Mouse (Mus musculus) lung, postnatal 10 days (tissue): ENCODE measurements around the gene Rab7.

Experiments used
- DNase-seq: peaks from one replicate; pipeline ENCODE4 v3.0.0; 2021

The Rab7 gene

DNA sequence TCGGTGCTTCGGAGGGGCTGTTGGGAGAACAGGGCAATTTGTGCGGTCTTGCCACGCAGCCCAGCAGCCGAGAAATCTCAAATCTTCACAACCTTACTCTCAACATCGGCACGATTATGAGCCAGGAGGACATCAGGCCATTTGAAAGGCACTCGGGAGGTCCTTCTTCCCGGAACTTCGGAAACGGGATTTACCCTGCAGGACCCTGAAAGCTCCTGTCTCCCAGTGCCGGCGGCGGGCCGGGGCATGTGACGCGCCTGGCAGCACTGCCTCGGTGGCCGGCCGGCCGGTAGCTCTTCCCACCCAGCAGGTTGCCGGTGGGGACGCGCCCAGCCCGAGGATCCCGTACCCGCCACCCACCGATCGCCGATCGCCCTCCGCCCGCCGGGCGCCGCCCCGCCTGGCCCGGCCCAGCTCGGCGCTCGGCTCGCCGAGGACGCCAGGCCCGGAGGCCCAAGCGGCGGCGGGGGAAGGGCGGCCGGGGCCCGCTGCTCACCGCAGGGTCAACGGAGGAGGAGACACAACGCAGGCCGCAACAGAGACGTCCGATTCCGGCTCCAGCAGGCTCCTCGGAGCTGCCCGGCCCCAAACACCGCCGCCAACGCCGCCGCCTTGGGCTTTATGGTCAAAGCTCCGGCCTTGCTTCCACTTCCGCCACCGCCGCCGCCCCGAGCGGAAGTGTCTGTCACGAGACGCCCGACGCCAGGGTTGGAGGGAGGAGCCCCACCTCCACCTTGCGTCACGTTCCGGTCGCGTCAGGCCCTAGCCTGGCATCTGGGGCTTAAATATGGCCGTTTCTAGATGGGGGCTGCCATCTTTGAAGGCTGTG is at the start of gene Rab7:
Gene Rab7 (minus strand): TSS at position 694 of the 829 bp plus-strand sequence.
- peak; percentile 98 for DNase-seq

DNA sequence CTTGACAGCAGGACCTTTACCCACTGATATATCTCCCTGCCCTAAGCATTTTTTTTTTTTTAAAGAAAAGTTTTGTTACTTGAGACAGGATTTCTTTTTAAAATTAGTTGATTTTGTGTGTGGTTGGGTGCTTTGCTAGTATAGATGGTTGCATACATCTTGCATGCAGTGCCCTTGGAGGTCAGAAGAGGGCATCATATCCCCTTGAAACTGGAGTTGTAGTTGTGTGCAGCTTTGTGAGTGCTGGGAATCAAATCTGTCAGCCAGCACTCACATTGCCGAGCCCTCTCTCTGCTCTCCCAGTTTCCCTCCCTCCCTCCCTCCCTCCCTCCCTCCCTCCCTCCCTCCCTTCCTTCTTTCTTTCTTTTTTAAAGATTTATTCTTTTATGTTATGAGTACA is 43.9 kb upstream of the Rab7 start:
- no peak for DNase-seq

DNA sequence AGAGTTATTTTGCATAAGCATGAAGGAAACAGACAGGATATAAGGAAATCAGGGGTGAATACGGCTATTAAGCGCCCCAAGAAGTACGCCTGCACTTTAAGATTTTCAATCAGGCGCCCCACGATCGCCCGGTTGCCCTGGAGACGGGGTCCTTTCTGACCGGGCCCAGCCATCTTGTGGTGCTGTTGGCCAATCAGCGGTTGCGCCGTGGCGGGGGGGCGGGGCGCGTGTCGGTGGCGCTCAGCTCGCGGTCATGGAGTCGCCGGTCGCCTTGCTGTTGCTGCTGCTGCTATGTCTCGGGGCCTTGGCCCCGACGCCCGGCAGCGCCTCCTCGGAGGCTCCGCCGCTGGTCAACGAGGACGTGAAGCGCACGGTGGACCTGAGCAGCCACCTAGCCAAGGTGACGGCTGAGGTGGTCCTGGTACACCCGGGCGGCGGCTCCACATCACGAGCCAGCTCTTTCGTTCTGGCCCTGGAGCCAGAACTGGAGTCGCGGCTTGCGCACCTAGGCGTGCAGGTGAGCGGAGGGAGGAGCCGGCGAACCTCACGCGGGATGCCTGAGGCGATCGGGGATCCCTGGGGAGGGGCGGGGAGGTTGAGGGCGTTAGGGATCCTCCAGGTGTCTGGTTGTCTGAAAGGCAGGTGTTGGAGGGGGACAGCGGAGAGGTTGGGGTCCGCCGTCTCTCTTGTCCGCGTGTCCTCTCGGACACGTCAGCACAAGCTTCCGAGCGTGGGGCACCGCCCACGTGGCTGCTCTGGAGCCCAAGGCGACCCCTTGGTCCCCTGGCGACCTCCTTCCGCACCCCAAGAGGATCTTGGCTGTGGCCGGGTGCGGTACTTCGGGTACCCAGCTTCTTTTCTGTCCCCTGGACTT is 39.4 kb upstream of the Rab7 start, which contains the start of gene Rpn1:
Gene Rpn1 (plus strand): TSS at position 205 of the 874 bp plus-strand sequence.
- peak; percentile 99 for DNase-seq

DNA sequence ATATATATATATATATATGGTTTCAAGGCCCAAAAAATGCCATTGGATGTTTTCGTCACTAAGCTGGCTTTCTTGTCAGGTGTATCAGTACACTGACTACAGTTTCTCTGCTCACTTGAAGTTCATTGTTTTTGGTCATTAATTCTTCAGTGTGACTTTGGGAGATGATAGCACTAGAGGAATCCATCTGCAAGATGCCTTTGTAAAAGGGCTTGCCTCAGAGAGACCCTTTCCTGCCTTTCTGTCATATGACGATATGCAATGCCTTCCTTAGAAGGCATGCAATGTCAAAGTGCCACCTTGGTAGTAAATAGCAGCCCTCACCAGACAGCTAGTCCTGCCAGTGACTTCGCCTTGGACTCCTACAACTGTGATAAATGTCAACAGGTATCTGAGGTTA is 38.6 kb upstream of the Rab7 start:
- DNase-seq, result no peak

DNA sequence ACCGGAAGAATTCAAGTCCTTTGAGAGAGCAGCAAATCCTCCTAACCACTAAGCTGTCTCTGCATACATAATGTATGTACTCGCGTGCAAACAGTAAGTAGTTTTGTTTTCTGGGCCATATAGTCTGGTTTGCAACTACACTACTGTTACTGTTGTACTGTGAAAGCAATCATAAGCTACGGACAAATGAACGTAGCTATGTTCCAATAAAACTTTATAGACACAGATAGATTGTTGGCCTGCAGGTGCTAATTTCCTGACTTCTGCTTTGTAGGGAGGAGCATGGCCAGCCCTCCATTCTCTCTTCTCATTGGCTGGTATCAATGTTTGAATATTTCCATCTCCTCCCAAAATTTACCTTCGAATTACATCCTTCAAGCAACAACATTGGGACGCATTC is 38.0 kb upstream of the Rab7 start:
- DNase-seq, result no peak

DNA sequence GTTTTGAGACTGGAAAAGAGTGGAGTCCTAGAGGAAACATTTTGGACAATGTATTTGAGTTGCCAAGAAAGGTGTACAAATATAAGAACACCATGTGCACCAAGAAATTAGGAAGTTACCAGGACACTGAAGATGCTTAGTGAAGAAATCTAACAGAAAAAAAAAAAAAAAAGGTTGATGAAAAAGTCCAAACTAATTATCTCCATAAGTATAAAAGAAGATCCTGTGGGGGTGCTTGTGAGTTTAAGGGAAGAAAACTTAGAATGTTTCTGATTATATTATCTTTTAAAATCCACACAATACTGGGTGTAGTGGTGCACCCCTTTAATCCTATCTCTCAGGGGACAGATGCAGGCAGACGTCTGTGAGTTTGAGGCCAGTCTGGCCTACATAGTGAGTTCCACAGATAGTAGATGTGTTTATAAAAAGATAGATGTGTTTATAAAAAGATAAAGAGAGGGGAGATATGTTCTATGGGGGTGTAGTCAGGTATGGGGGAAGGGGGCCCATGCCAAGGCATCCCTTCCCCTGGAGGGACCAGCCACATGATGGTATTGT is 31.0 kb upstream of the Rab7 start:
- no peak for DNase-seq

DNA sequence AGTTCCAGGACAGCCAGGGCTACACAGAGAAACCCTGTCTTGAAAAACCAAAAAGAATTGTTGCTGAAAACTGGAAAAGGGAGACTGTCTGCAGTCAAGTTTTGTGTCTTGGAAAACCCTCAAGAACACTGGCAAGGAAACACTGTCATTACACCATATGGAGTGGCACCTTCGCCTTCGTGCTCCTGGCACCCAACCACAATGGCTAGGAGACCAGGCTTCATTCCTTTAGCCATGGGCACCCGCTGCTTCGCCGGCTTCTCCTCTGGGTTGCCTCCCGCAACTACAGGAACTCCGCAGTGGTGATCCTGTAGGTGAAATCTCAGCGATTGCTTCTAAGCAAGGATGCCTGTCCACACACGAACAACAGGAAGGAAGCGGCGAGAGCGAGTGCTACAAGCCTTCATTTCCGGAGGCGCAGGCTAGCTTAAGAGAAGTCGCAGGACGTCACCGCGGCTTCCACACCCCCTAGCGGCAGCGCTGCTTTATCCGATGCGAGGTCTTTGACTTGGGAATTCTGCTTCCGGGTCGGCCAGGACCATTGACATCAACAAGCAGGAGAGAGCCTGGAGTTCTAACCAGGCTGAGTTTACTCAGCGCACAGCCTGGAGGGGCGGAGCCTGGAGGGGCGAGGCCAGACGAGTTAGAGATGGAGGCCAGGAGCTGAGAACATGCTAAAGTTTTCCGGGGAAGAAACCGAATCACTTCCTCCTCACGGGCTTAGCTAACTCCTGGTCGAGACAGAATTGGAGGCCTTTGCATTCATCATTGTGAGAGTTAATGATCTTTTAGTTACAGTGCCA is 29.9 kb upstream of the Rab7 start:
- DNase-seq, result peak; percentile 98

DNA sequence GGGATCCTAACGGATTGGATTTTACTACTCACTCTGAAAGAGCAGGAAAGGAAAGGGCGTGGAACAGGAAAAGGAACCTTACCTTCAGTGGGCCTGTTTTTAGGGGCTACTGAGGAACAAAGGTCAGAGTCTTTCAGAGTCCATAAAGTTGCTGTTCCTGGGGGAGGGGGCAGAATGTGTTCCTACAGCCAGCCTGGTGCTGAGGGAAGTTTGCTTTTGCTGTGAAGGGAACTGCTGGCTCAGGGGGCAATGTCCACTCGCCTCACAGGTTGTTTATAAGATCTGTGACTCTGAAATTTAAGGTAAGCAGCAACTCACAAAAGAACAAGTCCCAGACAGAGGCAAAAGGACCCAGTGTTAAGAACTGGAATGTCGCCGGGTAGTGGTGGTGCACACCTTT is 26.1 kb upstream of the Rab7 start:
- DNase-seq, result no peak

DNA sequence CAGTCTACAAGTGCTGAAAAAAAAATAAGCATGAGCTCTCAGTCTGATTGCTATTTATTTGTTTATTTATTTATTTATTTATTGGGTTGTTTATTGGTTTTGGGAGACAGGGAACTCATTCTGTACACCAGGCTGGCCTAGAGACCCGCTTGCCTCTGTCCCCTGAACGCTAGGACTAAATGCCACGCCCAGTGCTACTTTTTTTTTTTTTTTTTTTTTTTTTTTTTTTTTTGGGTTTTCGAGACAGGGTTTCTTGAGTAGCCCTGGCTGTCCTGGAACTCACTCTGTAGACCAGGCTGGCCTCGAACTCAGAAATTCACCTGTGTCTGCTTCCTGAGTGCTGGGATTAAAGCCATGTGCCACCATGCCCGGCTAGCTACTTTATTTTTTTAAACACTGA is 25.4 kb upstream of the Rab7 start:
- DNase-seq, result no peak

DNA sequence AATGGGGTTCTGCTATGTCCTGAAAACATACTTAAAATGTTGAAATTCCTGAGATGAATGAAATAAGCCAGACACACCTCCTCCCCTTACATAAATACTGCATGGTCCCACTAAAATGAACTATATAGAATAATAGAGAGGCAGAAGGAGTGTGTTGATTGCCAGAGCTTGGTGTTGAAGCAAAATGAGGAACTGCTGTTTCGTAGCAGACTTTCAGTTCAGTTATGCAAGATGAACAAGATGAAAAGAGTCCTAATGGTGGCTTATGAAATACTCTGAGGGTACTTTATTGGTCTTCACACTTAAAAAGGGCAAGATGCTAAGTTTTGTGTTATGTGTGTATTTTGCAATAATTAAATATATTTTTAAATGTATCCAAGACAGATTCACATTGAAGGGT is 23.7 kb upstream of the Rab7 start:
- no peak for DNase-seq

DNA sequence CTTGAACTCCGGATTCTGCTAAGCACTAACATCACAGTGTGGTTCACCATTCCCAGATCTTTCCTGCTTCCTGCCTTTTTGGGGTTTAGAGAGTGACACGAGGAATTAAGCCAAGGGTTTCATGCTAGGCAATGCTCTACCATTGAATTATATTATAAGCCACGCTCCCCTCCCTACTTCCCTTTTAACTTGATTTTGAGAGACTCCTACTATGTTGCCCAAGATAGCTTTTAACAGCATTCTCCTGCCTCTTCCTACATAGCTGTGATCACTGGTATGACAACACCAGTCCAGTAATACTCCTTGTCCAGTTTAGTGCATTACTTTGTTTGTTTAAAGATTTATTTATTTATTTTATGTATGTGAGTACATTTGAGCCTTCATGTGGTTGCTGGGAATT is 22.7 kb upstream of the Rab7 start:
- DNase-seq, result no peak

DNA sequence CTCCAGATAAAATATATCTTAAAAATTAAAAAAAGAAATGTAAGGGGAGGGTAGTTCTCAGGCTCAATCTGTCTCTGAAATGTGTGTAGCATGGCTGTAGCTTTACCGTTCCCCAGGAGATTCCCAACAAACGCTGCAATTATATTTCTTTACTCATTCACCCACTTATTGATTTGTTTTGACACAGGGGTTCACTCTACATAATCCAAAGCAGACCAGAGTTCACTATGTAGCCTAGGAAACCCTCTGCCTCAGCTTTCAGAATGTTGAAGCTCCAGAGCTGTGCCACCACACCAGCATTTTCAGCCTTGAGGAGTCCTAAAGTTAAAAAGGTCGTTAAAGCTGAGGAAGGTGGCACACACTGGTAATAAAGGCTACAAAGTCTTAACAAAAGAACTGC is 20.9 kb upstream of the Rab7 start:
- no peak for DNase-seq

DNA sequence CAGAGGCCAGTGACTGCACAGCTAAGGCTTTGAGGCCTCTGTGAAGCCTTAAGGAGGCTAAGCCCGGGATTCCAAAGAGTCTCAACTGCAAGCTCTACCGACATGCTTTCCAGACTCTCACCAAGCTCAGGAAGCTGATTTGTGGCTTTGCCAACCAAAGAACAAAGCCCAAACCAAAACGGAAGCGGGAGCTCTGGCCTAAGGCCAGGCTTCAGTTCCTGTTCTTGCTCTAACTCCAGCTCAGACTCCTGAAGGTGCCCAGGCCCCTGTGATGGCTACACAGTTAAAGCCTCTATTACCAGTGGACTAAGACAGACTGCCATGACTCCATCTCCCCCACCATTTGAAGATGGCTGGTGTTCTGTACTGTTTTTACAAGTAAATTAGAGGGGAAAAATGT is 20.0 kb upstream of the Rab7 start:
- DNase-seq, result peak; percentile 80

DNA sequence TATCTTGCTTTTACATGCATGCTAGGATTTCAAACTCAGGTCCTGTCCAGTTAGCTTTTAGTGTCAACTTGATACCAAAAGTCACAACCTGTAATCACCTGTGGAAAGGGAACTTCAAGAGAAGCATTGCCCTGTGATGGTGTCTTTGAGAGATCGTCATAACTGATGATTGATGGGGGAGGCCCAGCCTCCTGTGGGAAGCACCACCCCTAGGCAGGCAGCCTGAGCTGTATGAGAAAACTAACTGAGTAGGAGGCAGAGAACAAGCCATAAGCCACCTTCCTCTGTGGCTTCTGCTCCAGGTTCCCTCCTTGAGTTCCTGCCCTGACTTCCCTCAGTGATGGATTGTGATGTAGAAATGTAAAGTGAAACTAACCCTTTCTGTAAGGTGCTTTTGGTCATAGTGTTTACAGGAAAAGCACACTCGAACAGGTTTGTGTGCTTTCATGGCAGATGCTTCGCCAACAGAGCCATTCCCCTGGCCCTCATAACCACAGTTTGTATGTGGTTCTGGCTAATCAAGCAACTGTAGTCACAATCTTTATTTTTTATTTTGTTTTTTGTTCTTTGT is 19.1 kb upstream of the Rab7 start:
- no peak for DNase-seq

DNA sequence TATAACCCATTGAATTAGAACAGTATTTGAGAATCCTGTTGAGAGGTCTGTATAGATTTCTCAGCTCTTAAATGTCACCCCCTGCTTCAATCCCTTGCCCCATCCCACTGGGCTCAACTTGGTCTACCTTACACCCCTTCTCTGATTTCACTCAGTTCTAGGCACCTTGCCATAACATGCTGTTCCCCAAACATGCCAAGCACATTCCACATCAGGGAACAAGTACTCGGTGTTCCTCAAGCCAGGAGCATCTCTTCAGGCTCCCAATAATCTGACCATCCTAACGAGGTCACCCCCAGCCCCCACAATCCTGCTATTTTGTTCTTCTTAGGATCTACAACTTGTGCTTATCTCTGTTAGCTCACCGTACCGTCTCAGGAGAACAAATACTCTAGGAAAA is 17.3 kb upstream of the Rab7 start:
- no peak for DNase-seq

DNA sequence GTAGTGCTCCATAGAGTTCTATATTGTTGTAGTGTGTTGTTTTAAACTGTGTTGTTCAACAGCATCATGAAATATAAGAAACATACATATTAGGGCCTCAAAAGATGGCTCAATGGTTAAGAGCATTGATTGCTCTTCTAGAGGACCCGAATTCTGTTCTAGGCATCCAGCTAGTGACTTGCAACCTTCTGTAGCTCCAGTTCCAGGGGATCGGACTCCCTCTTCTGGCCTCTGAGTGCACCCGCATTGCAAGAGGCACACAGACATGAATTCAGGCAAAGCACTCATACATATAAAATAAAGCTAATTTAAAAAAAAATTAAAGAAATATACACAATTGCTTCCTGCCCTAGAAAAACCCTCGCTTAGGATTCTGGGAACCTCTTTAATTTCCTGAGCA is 16.3 kb upstream of the Rab7 start:
- DNase-seq, result no peak

DNA sequence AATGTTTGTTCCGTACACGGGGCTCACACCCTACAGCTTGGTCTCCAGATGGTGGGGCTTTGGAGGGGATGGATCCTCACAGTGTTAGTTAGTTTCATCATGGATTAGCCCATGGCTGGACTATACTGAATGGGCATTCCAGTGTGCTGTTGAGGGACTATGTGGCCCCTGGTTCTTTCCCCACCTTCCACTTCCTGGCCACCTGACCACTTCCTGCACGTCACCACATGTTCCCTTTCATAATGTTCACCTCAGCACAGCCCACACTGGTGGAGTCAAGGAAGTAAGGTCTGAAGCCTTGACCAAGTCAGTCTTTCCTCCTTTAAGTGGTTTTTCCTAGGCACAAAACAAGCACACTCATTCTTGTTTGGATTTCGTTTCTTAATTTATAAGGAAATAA is 15.5 kb upstream of the Rab7 start:
- DNase-seq, result no peak

DNA sequence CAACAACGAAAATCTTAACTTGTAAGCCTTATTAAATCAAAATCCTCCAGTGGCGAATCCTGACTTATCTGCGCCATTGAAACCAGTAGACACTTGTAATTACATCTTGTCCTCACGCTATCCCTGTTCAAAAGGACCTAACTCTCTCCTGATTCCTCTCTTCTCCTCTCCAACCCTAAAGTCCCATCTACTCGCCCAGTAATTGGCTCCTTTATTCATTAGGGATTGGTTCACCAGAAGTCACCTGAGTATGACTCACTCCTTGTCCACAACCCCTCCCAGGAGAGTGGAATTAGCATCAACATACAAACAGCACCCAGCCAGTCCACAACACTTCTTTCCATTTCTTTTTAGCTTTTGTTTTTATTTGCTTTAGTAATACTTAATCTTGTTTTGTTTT is 14.8 kb upstream of the Rab7 start:
- DNase-seq, result no peak

DNA sequence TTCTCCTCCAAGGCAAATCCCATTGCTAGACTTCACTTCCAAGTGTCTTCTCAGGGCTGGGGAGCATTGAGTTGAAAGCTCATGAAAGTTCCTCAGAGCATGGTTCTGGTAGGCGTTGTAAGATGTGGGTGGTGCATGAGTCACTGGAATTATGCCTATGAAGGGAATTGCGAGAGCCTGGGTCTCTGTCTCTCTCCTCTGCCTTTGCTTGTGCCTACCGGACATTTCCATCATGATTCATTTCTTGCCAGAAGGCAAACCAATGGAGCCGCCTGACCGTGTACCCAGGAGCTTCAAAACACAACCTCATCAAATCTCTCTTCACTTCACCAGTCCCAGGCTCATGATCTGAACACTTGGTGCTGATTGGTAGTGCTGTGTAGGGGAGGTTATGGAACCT is 11.8 kb upstream of the Rab7 start:
- DNase-seq, result no peak

DNA sequence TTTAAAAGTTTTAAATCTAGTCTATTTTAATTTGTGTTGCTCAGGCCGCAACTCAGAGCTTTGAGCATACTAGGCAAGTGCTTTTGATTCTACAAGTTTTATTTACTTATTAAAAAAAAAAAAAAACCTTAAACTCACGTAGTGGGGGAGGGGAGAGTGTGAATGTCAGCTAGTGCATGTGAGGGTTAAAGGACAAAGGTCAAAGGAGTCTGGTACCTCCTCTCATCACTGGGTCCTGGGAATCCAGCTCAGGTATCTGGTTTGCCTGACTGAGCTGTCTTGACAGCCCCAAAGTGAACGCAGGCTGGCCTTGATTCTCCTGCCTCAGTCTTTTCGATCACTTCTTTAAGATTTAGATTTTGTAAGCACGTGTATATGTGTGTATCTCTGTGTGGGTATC is 10.6 kb upstream of the Rab7 start:
- no peak for DNase-seq

DNA sequence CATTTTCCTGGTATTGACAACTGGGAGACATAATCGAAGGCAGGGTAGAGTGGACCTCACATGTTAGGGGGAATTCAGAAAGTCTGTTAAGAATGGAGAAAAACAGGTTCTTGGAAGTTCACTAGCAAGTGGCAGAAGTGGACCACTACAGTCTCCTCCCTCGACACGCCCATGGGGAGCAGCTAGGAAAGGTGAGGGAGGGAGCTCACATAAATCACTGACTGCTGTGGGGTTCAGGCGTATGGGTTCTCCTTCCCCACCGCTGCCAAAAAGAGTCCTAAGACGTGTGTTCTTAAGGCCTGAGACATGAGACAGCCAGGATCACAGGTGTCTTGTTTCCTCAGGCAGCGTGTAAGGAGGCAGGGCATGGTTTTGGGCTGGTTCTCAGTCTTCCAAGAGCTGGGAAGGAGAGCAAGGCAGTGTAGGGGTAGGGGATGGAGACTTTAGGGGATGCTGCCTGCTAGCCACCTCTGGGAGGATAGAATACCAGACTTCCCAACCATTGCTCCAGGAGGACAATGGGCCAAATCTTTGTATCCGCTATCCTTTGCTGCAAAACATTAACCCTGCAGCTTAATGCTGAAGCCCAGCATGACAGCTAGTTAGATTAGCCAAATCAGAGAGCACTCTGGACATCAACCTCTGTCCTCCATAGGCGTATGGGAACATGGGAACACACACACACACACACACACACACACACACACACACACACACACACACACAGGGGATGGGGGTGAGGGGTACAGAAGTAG is 9.2 kb upstream of the Rab7 start:
- DNase-seq, result peak; percentile 41
